Mouse (Mus musculus) kidney, postnatal 36 days (tissue): ENCODE results near the gene Atp8b5.

Experiments used
- DNase-seq, 2 experiments: peaks; one replicate each; pipeline ENCODE4 v3.0.0; 2021 to 2022; ENCODE audit warnings: mixed read lengths in 2 of 2

The Atp8b5 gene

GRCm38 (mm10) chr4:43266623-43267322, at the start of gene Atp8b5:
Atp8b5 (plus strand) TSS chr4:43267159.
- DNase-seq: peak; percentile 89 to 93

GRCm38 (mm10) chr4:43217997-43218396, 49.0 kb upstream of the Atp8b5 start:
- DNase-seq: no peak

DNA sequence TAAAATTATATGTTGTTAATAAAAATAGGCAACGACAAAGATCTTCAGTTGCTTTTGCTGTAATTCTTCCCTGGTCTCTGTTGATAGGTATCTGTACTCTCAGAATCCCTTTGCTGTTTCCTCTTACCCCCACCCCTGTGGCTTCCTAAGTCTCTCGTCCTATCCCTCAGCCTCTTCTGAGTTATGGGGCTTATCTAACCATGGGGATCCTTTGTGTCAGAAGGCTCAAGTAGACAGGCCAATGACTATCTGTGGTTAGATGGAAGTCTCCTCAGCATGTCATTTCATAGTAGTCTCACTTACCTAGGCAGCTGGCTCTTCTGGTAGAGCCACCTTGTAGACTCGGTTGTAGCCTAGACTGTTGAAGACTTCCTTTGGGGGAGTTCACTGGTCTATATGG, 35.1 kb upstream of the Atp8b5 start:
- DNase-seq: no peak

- no peak for DNase-seq
Observed at GRCm38 (mm10) chr4:43232985-43233384, 34.0 kb upstream of the Atp8b5 start.

GRCm38 (mm10) chr4:43233489-43233888, 33.5 kb upstream of the Atp8b5 start:
- DNase-seq: no peak

DNA sequence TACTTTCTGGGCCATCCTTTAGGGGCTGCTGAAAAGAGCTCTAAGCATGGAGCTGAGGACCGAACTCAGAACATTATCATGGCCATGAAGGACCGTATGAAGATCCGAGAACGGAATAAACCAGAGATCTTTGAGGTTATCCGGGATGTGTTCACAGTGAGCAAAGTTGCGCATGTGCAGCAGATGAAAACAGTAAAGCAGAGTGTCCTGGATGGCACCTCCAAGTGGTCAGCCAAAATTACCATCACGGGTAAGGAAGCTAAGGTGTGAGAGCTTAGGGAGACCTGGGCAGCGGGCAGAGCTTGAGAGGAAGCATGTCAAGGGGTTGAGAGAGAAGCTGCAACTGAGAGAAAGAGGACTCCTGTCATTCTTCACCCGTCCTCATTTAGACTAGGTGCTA, 30.1 kb upstream of the Atp8b5 start:
- no peak for DNase-seq

DNA sequence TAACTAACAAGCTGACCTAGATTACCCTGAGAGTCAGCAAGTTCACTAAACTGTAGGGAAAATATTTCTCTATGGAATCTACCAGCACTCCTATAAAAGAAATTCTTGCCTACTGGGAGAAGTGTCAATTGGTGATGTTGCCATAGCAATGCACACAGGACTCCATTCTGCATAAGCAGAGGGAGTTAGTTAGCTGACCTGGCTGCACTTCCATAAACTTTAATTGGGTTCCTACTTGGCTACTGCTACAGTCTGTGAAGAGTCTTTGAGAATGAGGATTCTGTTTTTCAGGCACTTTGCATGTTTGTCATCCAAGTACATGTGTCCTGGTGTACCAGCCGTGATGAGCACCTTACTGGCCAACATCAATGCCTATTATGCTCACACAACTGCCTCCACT, 26.2 kb upstream of the Atp8b5 start:
- no peak for DNase-seq

GRCm38 (mm10) chr4:43244022-43244421, 22.9 kb upstream of the Atp8b5 start:
- peak in 1 of 2 experiments; percentile 14 for DNase-seq

GRCm38 (mm10) chr4:43245776-43246175, 21.2 kb upstream of the Atp8b5 start:
- DNase-seq: no peak

DNA sequence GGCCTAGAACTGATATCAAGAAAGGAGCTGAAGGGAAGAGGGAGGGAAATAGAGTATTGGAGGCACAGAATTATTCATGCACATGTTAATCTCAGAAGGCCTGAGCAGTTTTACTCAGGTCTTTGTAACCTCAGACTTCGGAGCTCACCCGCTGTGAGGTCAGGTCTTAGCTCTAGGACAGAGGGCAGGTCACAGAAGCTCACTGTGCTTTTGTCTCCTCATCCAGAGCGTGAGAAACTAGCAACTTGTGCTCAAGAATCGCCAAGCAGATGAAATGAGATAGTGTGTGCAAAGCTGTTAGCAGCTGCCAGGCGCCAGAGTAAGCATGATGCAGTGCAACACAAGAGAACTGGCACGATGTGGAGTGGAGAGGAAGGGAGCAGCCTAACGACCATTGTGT, 18.9 kb upstream of the Atp8b5 start:
- DNase-seq: no peak

GRCm38 (mm10) chr4:43248909-43249308, 18.1 kb upstream of the Atp8b5 start:
- DNase-seq: no peak

DNA sequence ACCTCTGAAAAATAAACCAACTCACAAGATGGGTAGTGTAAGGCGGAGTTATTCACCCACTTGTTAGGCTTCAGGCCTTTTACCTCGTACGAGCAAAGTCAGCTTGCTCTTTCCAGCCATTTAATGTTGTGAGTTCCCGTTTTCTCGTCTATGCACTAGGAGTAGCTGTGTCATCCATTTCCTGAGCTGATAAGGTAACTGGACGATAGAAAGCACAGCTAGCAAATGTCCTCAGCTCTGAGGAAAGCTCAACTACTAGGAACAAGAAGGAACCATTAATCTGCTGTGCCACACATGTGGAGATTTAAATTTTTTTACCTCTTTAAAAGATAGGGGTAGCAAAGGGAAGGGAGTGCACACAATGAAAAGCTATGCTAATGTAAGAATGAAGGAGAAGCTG, 15.7 kb upstream of the Atp8b5 start:
- DNase-seq: no peak

GRCm38 (mm10) chr4:43257040-43257439, 9.9 kb upstream of the Atp8b5 start:
- no peak for DNase-seq

GRCm38 (mm10) chr4:43258556-43258955, 8.4 kb upstream of the Atp8b5 start:
- no peak for DNase-seq

- DNase-seq: no peak
Observed at GRCm38 (mm10) chr4:43259435-43259834, 7.5 kb upstream of the Atp8b5 start.

DNA sequence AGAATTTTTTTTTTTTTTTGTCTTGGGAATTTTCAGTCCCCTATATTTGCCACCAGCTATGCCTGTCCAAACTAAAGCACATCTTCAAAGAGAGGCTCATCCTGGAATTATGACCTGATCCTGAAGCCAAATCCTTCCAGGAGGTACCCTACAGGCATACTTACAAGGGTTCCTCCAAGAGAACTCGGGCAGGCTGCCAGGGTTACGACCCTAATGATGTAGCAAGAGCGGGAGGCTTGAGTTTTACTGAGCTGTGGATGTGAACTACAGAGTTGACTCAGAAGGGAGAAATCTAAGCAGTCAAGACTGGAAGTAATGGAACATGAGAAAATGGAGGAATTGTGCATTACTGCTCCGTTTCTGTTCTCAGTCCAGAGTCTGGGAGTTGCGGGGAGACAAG, 6.9 kb upstream of the Atp8b5 start:
- DNase-seq: peak; percentile 29 to 57

DNA sequence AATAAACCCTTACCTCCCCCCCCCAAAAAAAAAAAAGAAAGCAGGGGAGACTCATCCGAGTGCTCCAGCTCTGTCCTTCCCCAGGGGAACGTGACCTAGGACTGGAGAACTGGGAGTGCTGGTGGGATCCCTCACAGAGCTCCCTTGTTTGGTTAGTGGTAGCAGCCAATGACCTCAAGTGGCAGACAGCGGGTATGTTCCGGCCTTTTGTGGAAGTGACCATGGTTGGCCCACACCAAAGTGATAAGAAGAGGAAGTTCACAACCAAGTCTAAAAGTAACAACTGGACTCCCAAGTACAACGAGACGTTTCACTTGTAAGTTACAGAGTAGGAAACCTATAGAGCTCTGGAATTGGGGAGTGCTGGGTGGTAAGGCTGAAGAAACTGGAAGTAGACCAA, 4.1 kb upstream of the Atp8b5 start:
- no peak for DNase-seq

DNA sequence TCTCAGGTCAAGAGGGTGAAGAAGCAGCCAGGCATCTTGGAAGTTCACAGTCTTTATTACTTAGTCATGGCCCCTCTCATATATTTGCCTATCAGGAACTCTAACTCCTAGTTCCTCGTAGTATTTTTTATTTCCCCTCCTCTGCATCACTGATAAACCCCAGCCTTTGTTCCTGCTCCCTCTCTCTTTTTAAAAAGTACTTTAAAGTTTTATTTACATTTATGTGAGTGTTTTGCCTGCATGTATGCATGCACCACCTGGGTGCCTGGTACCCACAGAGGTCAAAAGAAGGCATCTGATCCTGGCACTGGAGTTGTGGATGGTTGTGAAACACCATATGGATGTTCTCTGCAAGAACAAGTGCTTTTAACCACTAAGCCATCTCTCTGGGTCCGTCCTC, 813 bp upstream of the Atp8b5 start:
- no peak for DNase-seq

- no peak for DNase-seq
Observed at GRCm38 (mm10) chr4:43267323-43267658, 332 bp downstream of the Atp8b5 start.

DNA sequence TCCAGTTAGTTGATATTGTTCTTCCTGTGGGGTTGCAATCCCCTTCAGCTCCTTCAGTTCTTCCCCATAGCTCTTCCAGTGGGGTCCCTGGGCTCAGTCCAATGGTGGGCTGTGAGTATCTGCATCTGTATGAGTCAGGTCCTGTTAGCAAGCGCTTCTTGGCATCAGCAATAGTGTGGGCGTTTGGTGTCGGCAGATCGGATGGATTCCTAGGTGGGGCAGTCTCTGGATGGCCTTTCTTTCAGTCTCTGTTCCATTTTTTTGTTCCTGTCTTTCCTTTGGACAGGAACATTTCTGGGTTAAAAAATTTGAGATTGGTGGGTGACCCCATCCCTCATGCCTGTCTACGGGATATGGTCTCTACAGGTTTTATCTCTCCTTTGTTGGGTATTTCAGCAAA, 18.5 kb downstream of the Atp8b5 start:
- no peak for DNase-seq

DNA sequence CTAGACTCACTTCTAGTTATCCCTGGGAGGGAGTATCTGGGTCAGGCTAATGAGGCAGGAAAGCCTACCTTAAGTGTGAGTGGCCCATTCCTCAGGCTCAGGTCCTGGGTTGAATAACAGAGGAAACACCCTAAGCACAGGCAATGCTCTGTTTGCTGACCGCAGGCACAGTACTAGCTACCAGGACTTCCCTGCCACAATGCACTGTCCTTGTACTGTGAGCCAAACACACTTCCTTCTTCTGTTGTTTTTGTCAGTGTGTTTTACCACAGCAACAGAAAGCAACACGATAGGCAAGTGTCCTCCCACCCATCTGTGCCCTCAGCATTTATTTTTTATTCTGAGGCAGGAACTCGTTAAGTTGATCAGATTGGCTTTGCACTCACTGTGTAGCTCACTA, 20.3 kb downstream of the Atp8b5 start:
- no peak for DNase-seq

- peak in 1 of 2 experiments; percentile 5 for DNase-seq
Observed at GRCm38 (mm10) chr4:43294001-43294400, 27.0 kb downstream of the Atp8b5 start.

- no peak for DNase-seq
Observed at GRCm38 (mm10) chr4:43309696-43310338, 42.9 kb downstream of the Atp8b5 start.

DNA sequence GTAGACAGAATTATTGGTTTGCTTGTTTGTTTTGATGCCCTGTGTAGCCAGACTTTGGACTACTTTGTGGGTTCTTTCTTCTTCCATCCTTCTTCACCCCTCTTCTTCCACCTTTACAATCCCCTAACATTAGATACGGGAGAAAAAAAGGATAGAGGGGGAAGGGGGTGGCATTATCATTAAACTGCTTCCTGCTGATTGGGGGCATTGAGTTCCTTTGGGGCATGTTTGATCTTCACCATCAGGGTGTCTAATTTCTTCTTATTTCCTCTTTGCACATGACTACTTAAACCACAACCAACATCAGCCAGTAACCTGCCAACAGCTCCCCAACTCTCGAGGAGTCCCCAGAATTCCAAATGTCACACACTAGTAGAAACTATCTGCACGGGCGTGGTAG, 54.6 kb downstream of the Atp8b5 start:
- DNase-seq: no peak

- peak; percentile 41 to 43 for DNase-seq
Observed at GRCm38 (mm10) chr4:43322336-43322735, 55.4 kb downstream of the Atp8b5 start.
